Mouse (Mus musculus) naive thymus-derived CD4-positive, alpha-beta T cell, adult 2 months (primary cell): ENCODE results near the gene March4.

Experiments
- DNase-seq: peaks from one replicate; pipeline ENCODE4 v3.0.0-alpha.2; 2011; ENCODE audit warnings: low read depth

March4 gene

DNA sequence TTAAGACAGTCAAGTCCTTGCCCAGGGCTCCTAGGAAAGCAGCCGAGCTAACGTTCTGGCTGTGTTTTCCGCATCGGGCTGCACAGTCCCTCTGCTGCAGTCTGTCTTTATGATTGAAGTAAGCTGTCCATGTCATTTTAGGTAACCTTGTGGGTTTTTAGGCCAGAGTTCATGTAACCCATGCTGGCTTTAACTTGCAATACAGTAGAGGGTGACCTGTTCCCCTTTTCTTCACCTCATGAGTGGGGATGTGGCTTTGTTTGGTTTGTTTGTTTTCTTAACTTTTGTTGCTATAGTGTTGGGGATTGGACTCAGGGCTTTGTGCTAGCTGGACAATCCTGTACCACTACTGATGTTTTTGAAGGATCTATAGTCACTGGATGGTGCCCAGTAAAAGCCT, 146.3 kb downstream of the March4 start:
- DNase-seq, result no peak

DNA sequence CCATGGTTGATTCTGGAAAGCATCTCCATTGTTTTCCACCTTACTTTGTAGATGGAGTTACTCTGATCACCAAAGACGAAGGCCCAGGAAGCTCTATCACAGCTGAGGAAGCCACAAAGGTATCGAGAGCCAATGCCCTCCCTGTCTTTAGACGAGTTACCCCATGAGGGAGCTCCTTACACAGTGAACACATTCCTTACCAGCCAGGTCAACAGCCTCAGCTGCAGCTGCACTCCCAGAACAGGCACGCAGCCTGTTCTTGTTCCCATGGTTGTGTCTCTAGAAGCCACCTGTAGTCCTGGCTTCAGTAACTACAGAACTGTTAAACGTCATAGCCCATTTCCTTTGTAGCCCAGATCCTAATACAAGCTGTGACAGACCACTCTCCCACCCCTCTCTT, 153.1 kb downstream of the March4 start:
- DNase-seq, result no peak

DNA sequence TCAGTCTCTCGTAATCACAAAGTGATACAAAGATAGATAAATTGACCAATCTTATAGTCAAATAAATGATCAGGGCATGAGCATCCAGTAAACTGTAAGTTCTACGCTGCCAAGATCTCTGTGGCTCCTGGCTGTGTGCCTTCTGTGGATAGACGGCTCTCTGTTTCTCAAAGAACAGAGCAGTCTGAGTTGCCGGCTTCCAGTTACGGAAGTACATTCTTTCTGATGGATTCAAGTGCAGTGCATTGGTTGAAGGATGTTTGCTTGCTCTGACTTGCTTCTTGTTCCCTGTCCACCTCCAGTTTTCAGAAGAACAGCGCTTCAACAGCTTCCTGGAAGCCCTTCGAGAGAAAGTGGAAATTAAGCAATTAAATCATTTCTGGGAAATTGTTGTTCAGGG, 153.7 kb downstream of the March4 start:
- DNase-seq, result no peak

DNA sequence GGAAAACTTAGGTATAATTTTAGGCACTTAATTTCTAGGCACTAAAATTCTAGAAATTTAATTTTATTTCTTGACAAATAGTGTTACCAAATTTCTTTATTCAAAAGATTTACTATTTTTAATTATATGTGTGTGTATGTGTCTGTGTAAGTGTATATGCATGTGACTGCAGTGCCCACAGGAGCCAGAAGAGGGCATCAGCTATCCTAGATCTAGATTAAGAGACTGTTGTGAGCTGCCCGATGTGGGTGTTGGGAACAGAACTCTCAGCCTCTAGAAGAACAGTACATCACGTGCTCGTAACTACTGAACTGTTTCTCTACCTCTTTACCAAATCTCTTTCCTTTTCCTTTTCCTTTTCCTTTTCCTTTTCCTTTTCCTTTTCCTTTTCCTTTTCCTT, 156.2 kb downstream of the March4 start:
- DNase-seq, result no peak

DNA sequence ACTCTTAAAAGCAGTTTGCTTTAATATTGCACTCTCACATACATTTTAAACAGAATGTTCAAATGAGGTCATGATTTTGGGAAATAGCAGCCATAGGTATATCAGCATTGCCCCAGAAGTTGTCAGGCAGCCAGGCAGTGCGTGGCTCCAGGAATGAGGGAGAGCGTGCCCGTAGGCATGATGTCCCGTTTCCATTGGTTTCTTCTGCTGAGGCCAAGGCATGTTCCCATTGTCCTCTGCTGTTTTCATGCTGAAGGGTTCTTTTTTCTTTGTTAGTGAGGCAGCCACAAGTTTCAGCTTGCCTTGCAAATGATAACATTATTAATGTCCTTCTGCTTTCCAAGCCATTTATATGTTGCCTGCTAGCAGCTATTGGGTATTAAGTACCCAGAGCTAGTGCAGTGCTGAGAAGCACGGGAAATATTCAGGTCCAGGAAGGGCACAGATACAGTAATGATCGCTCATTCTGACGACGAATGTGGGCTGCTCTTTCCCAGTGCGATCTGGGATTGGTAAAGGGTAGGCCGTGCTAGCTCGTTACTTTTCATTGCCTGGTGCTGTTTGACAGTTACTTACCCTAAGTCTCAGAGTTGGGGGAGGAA, 156.9 kb downstream of the March4 start:
- DNase-seq, result no peak

DNA sequence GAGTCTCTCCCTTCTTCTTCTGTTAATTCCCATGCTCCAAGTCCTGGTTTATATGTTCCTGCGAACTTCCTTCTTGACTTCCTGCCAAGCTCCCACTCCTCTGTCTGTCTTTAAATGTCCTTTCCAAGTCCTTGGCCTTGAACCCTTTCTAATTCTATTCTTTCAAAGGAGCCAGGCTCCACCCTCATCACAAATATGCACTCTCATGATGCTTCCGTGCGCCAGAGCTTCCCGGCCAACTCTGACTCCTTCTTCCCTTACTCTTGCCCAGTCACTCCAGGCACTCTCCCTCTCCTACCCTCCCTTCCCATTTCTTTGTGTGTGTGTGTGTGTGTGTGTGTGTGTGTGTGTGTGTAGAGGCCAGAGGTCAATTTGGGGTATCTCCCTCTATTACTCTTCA, 158.6 kb downstream of the March4 start:
- no peak for DNase-seq
